Mouse (Mus musculus) hindbrain, embryonic 14.5 days (tissue): ENCODE results near the gene Stat2. TPM values are rescaled to one million over a fixed set of nuclear protein-coding genes. Genes with fewer than 3 reads are reported as not detected.

Source experiments
- ATAC-seq: fragments of 200-750 bp; cut with Nextera tagmentation; 2 replicates; pipeline ENCODE4 v1.8.0; 2017; ENCODE audit warnings: moderate number of reproducible peaks, mild to moderate bottlenecking, moderate TSS enrichment, moderate library complexity; ENCODE audit not compliant: low FRiP score
- DNase-seq: peaks from one replicate; pipeline ENCODE4 v3.0.0-alpha.2; 2015; ENCODE audit warnings: low spot score
- H3K27ac ChIP-seq: fragments of 300-500 bp; sonication (generic); 2 replicates; pipeline ENCODE4 v1.5.1; 2014; ENCODE audit warnings: mild to moderate bottlenecking, moderate library complexity
- H3K27me3 ChIP-seq: fragments of 300-500 bp; sonication (generic); 2 replicates; pipeline ENCODE4 v1.6.1; 2014; ENCODE audit warnings: mild to moderate bottlenecking, low read length, mixed read lengths; ENCODE audit not compliant: control insufficient read depth, insufficient read depth
- H3K36me3 ChIP-seq: fragments of 300-500 bp; sonication (generic); replicated peaks from 2 replicates; pipeline ENCODE4 v1.6.1; 2014; ENCODE audit not compliant: control insufficient read depth, insufficient read depth
- H3K4me1 ChIP-seq: fragments of 300-500 bp; sonication (generic); replicated peaks from 2 replicates; pipeline ENCODE4 v1.6.1; 2014; ENCODE audit warnings: antibody characterized with exemption, low read length, mixed read lengths; ENCODE audit not compliant: control insufficient read depth, insufficient read depth
- H3K4me2 ChIP-seq: fragments of 300-500 bp; sonication (generic); replicated peaks from 2 replicates; pipeline ENCODE4 v1.6.1; 2014; ENCODE audit warnings: mild to moderate bottlenecking, moderate library complexity
- H3K4me3 ChIP-seq: fragments of 300-500 bp; sonication (generic); replicated peaks from 2 replicates; pipeline ENCODE4 v1.5.1; 2014; ENCODE audit warnings: mild to moderate bottlenecking, low read length
- H3K9ac ChIP-seq: fragments of 300-500 bp; sonication (generic); 2 replicates; pipeline ENCODE4 v1.6.1; 2014
- H3K9me3 ChIP-seq: fragments of 300-500 bp; sonication (generic); 2 replicates; pipeline ENCODE4 v1.6.1; 2016; ENCODE audit warnings: low read length; ENCODE audit not compliant: control insufficient read depth
- WGBS: fragments of 180-500 bp; shearing (Covaris S2); extraction: QIAGEN DNeasy Blood & Tissue Kit; methylation state at CpG from one replicate; pipeline ENCODE4 v1.1.7; 2014; 5-methylcytosine and 5-hydroxymethylcytosine counted together
- polyA plus RNA-seq: library from polyadenylated mRNA; unstranded; fragments of >200 nt; fragmentation: Nextera tagmentation; extraction: Ambion mirVana; gene quantifications from 2 replicates; pipeline ENCODE4 v1.2.1, GENCODE M21; 2014

Gene Stat2
- polyA plus RNA-seq, 1 experiment from 2014 or later, result 20.5 TPM

- Histone ChIP-seq H3K9ac (no peak overlapping the region), H3K27me3 (no peaks in the 10 kb centered on the region), H3K9me3 (no peaks in the 10 kb centered on the region), H3K36me3 (0 out of 2 replicates have a peak, but pooled peaks cover 3% of the 10 kb centered on the region), H3K4me1 (peaks cover 16% of the 10 kb centered on the region), H3K27ac (no peak overlapping the region), H3K4me2 (no peak overlapping the region), H3K4me3 (no peak overlapping the region)
- 83% methylated on average over 2 of the region's 2 CpGs for WGBS
- DNase-seq (no peak), ATAC-seq (no peak)
Measured at GRCm38 (mm10) chr10:128340257-128340656, 69.9 kb downstream of the Stat2 start.

Other genes starting within 250 kb of the Stat2 start
- 558 and 592 TPM in 2 replicates for gene Naca, start 235.0 kb upstream of the Stat2 start, polyA plus RNA-seq
- gene Ptges3, start 211.6 kb upstream of the Stat2 start, polyA plus RNA-seq, result 393 and 410 TPM in 2 replicates
- 2,242 and 2,471 TPM in 2 replicates for gene Atp5b, start 187.3 kb upstream of the Stat2 start, polyA plus RNA-seq
- gene Baz2a, start 179.0 kb upstream of the Stat2 start, polyA plus RNA-seq, result 17.7 and 19.0 TPM in 2 replicates
- gene Rbms2, start 90.3 kb upstream of the Stat2 start, polyA plus RNA-seq, result 7.7 and 8.2 TPM in 2 replicates
- 1.7 and 1.9 TPM in 2 replicates for gene Gls2, start 76.1 kb upstream of the Stat2 start, polyA plus RNA-seq
- gene Spryd4, start 58.8 kb upstream of the Stat2 start, polyA plus RNA-seq, result 22.4 and 23.2 TPM in 2 replicates
- gene Mip, start 44.7 kb upstream of the Stat2 start, polyA plus RNA-seq, result 0.21 TPM in 1 of 2 replicates, not detected in the other
- 15.4 and 16.7 TPM in 2 replicates for gene Timeless, start 38.5 kb upstream of the Stat2 start, polyA plus RNA-seq
- 0.19 TPM in 1 of 2 replicates, not detected in the other for gene Apon, start 16.5 kb upstream of the Stat2 start, polyA plus RNA-seq
- gene Apof, start 1.9 kb upstream of the Stat2 start, polyA plus RNA-seq, result not detected in 2 replicates
- gene Il23a, start 28.2 kb downstream of the Stat2 start, polyA plus RNA-seq, result 0.25 and 0.28 TPM in 2 replicates
- gene Pan2, start 32.8 kb downstream of the Stat2 start, polyA plus RNA-seq, result 17.7 and 19.2 TPM in 2 replicates
- 187 and 215 TPM in 2 replicates for gene Cnpy2, start 51.9 kb downstream of the Stat2 start, polyA plus RNA-seq
- 271 and 304 TPM in 2 replicates for gene Cs, start 67.2 kb downstream of the Stat2 start, polyA plus RNA-seq
- 50.8 and 54.2 TPM in 2 replicates for gene Coq10a, start 98.4 kb downstream of the Stat2 start, polyA plus RNA-seq
- gene Ankrd52, start 106.6 kb downstream of the Stat2 start, polyA plus RNA-seq, result 13.0 and 15.4 TPM in 2 replicates
- 0.22 TPM in 1 of 2 replicates, not detected in the other for gene Slc39a5, start 130.7 kb downstream of the Stat2 start, polyA plus RNA-seq
- gene Nabp2, start 140.9 kb downstream of the Stat2 start, polyA plus RNA-seq, result 134 and 140 TPM in 2 replicates
- gene Rnf41, start 141.1 kb downstream of the Stat2 start, polyA plus RNA-seq, result 70.9 and 83.7 TPM in 2 replicates
- 184 and 191 TPM in 2 replicates for gene Smarcc2, start 188.7 kb downstream of the Stat2 start, polyA plus RNA-seq
- gene Myl6, start 223.6 kb downstream of the Stat2 start, polyA plus RNA-seq, result 825 and 884 TPM in 2 replicates
- 5.8 and 6.1 TPM in 2 replicates for gene Myl6b, start 228.1 kb downstream of the Stat2 start, polyA plus RNA-seq